Mouse (Mus musculus) adrenal gland, postnatal 0 days (tissue): ENCODE results near the gene Mtm1. TPM values are rescaled to one million over a fixed set of nuclear protein-coding genes. Genes with fewer than 3 reads are reported as not detected.

Experiments
- polyA plus RNA-seq: library from polyadenylated mRNA; unstranded; fragments of >200 nt; fragmentation: Nextera tagmentation; extraction: Ambion mirVana; gene quantifications from 2 replicates; pipeline ENCODE4 v1.2.1, GENCODE M21; 2015

Mtm1 gene
- polyA plus RNA-seq = 9.3 and 12.1 TPM in 2 replicates

DNA sequence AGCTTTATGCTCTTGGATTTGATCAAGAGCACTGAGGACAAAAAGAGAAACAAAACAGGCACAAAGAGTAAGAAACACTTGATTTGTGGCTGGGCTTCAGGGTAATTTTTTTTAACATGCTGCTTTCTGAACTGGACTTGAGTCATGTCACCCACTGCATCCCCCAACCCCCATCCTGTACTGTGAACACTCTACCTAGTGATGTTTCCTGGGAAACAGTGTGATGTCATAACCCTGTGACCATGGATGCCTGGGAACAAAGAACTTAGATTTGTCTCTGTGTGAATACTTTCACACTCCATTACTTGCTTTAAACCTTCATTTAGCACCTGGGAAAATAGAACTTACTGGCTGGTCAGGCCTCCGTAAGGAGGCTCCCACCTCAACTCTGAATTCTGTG is at the start of gene Mtm1:
Gene Mtm1 (plus strand): TSS at position 301 of the 400 bp plus-strand sequence.

DNA sequence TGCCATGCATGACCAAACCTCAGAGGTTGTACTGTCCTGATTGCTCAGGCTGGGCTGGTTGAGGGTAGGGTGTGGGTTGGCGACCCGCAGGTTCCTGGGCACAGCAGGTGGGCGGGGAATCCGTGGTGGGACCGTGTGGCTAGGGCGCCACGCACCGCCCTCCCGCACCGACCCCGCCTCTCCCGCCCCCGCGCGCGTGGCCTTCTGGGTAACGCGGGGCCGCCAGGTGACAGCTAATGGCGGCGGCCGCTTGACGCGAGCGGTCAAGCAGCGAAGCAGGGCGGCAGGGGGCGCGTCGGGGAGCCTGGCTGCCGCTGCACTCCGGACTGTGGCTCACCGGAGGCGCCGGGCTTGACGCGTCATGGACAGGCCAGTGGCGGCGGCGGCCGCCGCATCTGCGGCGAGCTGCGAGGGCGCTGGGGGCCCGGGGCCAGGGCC is 154.0 kb downstream of the Mtm1 start, which contains the start of gene Mtmr1:
Gene Mtmr1 (plus strand): TSS at position 207 of the 438 bp plus-strand sequence.

Other genes with a start within 250 kb of the Mtm1 start
- gene Mamld1, start 160.5 kb upstream of the Mtm1 start, polyA plus RNA-seq = 4.7 and 5.6 TPM in 2 replicates
- 6.0 and 10.5 TPM in 2 replicates for gene Mtmr1, start 154.0 kb downstream of the Mtm1 start, polyA plus RNA-seq